Mouse (Mus musculus): Measurements from ENCODE around the gene Twsg1.

The Twsg1 gene

GRCm38 (mm10) chr17:65931525-65931924 lies 19.5 kb downstream of the Twsg1 start:
- peak; percentile 24 for DNase-seq

- peak; percentile 94 for DNase-seq
Measured at GRCm38 (mm10) chr17:65930960-65931359, 20.1 kb downstream of the Twsg1 start.

- peak; percentile 11 for DNase-seq
Measured at GRCm38 (mm10) chr17:65930158-65930826, 20.7 kb downstream of the Twsg1 start.

- peak; percentile 84 for DNase-seq
Measured at GRCm38 (mm10) chr17:65929319-65929978, 21.6 kb downstream of the Twsg1 start.

GRCm38 (mm10) chr17:65927077-65927476 lies 23.9 kb downstream of the Twsg1 start:
- no peak for DNase-seq

DNA sequence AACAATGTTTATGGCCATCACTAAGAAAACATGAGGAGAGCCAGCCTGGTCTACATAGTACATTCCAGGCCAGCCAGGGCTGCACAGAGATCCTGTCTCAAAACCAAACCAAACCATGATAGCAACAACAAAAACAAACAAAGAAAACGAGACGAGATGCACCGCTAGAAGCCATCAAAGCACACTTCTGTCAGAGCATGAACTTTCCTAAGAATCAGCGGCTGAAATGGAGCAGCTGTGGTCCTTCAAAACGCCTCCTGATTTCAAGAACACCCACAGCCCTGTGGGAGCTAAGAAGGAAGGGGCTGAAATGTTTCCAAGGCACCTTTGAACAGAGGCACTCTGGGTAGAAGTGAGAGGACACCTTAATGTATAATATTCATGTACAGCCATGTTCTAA lies 26.8 kb downstream of the Twsg1 start:
- DNase-seq, result peak; percentile 67

- no peak for DNase-seq
Measured at GRCm38 (mm10) chr17:65921975-65922374, 29.1 kb downstream of the Twsg1 start.

GRCm38 (mm10) chr17:65919235-65919634 lies 31.8 kb downstream of the Twsg1 start:
- no peak for DNase-seq

DNA sequence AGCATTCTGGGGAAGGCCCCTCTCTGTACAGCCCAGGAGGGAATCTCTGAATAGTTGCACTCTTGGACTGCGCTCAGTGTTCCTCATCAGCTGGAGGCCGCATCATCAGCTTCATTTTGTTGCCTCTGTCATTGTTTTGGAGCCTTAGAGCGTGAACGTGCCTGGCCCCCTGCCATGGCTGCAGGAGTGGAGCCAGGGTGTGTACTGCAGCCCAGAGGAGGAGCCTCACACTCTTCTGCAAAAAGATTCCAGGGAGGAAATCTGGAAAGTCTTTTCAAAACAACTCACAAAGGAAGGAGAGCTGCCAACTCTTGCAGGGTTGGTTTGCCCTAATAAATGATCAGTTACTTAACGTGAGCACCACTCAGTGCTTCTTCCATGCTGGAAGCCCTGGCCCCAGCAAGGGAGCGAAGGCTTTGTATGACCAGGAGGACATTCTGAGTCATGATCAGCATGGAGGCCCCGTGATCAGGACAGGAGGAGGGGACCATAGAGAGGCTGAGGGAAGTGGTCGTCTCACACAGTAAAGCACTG lies 34.8 kb downstream of the Twsg1 start:
- peak; percentile 92 for DNase-seq

- peak; percentile 46 for DNase-seq
Measured at GRCm38 (mm10) chr17:65914083-65914482, 36.9 kb downstream of the Twsg1 start.

GRCm38 (mm10) chr17:65912202-65912601 lies 38.8 kb downstream of the Twsg1 start:
- DNase-seq, result no peak

DNA sequence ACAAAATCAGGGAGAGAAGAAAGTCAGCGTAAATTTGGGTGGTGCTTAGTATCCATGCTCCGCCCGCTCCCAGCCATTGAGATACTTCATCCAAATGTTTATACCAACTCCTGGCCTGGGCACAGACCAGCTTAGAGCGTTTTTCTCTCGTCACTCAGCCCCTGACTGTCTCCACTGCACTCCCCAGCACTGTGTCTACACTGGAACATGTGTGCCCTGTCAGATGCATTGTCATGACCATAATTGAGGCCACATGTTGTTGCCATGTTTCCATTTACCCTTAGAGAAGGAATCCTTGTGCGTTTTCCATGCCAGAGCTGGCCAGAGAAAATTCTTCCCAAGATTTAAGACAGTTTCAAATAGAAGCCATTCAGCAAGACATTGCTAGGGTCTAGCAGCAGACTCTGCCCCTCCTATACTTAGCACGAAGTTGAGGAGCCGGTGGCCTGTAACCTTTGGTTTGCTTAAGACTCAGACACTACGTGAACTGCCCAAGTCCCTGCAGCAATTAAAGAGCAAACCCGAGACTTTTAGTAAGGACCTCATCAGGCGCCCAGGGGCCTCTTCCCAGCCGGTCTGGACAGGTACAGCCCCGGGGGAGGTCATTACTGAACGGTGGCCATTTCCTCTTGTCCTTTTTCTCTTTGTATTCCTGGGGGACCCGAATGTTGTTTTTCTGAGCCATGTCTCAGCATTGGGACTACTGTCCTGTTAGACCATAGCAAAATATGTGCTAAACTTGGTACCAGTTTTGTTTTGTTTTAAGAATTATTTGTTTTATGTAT lies 39.5 kb downstream of the Twsg1 start:
- no peak for DNase-seq

DNA sequence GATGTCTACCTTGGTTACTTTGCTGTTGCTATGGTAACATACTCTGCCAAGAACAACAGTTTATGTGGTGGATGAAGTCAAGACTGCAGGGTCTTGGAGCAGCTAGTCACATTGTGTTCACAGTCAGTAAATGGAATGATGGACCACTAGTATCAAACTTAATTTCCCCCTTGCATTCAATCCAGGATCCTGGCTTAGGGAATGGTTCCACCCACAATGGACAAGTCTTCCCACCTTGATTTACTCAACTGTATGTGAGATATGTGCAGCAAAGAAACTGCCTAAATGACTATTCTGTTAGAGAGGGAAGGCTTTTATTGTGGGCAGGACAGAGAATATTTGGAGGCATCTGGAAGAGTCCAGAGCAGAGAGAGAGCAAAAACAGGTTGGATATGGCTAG lies 42.8 kb downstream of the Twsg1 start:
- DNase-seq, result no peak

DNA sequence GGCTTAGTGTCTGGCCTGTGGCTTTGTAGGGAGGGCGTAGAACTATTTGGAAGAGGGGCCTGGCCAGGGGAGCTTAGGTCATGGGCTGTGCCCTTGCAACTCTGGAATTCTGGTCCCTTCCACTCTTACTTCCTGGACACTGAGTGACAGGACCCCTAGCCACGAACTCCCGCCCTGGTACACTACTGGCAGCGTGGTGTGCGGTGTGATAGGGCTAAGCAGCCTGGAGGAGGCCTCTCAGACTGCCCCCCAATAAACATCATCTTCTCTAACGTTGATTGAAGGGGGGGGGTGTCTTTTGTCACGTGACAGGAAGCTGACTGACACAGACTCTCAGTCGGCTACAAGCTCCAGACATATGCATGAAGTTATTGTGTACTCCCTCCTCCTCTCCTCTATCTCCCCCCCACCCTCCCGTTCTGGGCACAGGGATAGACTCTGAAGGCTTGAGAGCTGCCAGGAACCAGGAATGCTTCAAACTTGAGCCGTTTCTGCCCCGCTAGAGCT lies 44.1 kb downstream of the Twsg1 start:
- DNase-seq, result peak; percentile 58

GRCm38 (mm10) chr17:65906313-65906894 lies 44.6 kb downstream of the Twsg1 start:
- no peak for DNase-seq

DNA sequence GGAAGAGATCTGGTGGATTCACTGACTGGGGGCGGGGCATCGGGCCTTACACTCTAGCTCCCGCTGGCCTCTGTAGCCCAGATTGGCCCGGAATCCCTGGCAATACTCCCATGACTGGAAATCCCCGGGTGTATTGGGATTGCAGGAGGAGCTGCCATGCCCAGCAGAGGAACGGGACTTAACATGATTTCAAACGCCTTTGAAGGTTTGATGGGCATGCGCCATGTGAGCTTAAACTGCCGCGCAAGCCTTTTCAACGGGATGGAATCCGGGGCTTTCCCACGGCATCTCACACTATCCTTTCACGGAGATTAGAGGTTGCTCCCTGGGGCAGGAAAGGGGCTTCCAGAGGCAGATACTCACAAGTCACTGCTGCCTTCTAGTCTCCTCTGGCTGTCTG lies 45.8 kb downstream of the Twsg1 start:
- DNase-seq, result no peak

DNA sequence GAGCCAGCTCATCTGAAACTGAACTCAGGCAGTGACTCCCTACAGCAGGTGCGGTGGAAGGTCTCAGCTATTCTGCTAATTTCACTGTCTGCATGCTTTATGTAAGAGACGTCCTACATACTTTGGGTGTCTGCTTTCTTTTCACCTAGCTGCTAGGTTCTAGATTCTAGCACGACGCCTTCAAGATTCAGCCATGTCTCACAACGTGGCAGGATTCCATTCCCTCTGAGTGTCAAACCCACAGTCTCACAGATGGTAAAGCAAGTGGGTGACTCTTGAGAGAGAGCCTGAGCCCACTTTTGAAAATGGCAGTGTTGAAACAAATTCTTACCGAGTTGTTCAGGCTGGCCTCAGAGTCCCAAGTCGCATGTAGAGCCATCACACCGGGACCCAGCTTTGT lies 47.2 kb downstream of the Twsg1 start:
- DNase-seq, result no peak

DNA sequence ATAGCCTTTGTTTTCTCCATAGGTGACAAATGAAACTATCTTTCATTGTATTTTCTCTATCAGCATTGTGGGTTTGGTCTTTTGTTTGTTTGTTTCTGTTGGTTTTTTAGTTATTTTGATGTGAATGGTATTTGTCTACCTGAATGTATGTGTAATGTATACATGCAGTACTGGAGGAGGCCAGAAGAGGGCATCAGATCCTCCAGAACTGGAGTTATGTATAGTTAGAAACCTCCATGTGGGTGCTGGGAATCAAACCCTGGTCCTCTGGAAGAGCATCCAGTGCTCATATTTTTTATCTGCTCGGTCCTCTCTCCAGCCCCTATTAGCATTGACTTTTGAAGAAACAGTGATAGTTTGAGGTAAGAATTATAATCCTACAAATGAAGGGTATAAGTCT lies 48.0 kb downstream of the Twsg1 start:
- no peak for DNase-seq

- DNase-seq, result no peak
Measured at GRCm38 (mm10) chr17:65902281-65902680, 48.7 kb downstream of the Twsg1 start.

GRCm38 (mm10) chr17:65896016-65896415 lies 55.0 kb downstream of the Twsg1 start:
- no peak for DNase-seq

- no peak for DNase-seq
Measured at GRCm38 (mm10) chr17:65889476-65889875, 61.5 kb downstream of the Twsg1 start.

GRCm38 (mm10) chr17:65886571-65886970 lies 64.5 kb downstream of the Twsg1 start:
- peak; percentile 31 for DNase-seq
